Mouse (Mus musculus): ENCODE data around the gene Gsdme. TPM values are rescaled to one million over a fixed set of nuclear protein-coding genes. Genes with fewer than 3 reads are reported as not detected.

The Gsdme gene
- polyA plus RNA-seq, 2 experiments: 0.70 to 9.5 TPM

GRCm38 (mm10) chr6:50180189-50180588 is 83.5 kb downstream of the Gsdme start:
- no peak overlapping the region for H3K27ac ChIP-seq

GRCm38 (mm10) chr6:50175736-50176135 is 87.9 kb downstream of the Gsdme start:
- 50% methylated on average over 1 of the region's 1 CpGs for WGBS (ENCODE audit: insufficient replicate concordance)
- no peak overlapping the region for H3K9ac ChIP-seq (replicated peaks)
- no peak overlapping the region for H3K4me2 ChIP-seq (ENCODE audit: low read depth)
- TF ChIP-seq EP300 (IDR thresholded peaks at IDR 0.05; ENCODE audit: low read depth): no peak
- TF ChIP-seq CTCF (IDR thresholded peaks at IDR 0.05; ENCODE audit: low read depth): no peak
- ATAC-seq (ENCODE audit: insufficient read depth) (no peak), DNase-seq (ENCODE audit: low read depth in 3 of 3, low spot score in 3 of 3) (no peak)
- H3K27me3 ChIP-seq (ENCODE audit: control insufficient read depth, insufficient read depth, low read length): no peaks in the 10 kb centered on the region
- H3K4me3 ChIP-seq (ENCODE audit: insufficient read depth in 1 of 2, low read depth in 2 of 2, low read length in 2 of 2): no peak overlapping the region
- H3K36me3 ChIP-seq (replicated peaks; ENCODE audit: control insufficient read depth, insufficient read depth, low read depth): no peaks in the 10 kb centered on the region
- H3K4me1 ChIP-seq (replicated peaks; ENCODE audit: control insufficient read depth in 2 of 2, insufficient read depth in 2 of 2, low read length in 1 of 2): no peaks in the 10 kb centered on the region
- H3K9me3 ChIP-seq (ENCODE audit: control insufficient read depth, low read length): no peaks in the 10 kb centered on the region
- H3K27ac ChIP-seq: no peak overlapping the region

More at GRCm38 (mm10) chr6:50180189-50180588, 83.5 kb downstream of the Gsdme start:
- H3K9ac ChIP-seq (replicated peaks): no peak overlapping the region
- 64% methylated on average over 4 of the region's 4 CpGs for WGBS (ENCODE audit: insufficient replicate concordance)
- ATAC-seq (ENCODE audit: insufficient read depth): no peak
- no peak for DNase-seq (ENCODE audit: low read depth in 3 of 3, low spot score in 3 of 3)
- H3K27me3 ChIP-seq (ENCODE audit: control insufficient read depth, insufficient read depth, low read length): no peaks in the 10 kb centered on the region
- H3K36me3 ChIP-seq (replicated peaks; ENCODE audit: control insufficient read depth, insufficient read depth, low read depth): no peaks in the 10 kb centered on the region; the same call in 1 of the 2 replicates
- no peak overlapping the region for H3K4me3 ChIP-seq (ENCODE audit: insufficient read depth in 1 of 2, low read depth in 2 of 2, low read length in 2 of 2)
- H3K4me1 ChIP-seq (replicated peaks; ENCODE audit: control insufficient read depth in 2 of 2, insufficient read depth in 2 of 2, low read length in 1 of 2): no peaks in the 10 kb centered on the region
- TF ChIP-seq CTCF (IDR thresholded peaks at IDR 0.05; ENCODE audit: low read depth): peak; percentile 29; the same call in 1 of the 2 replicates
- TF ChIP-seq EP300 (IDR thresholded peaks at IDR 0.05; ENCODE audit: low read depth): no peak
- no peaks in the 10 kb centered on the region for H3K9me3 ChIP-seq (ENCODE audit: control insufficient read depth, low read length)
- no peak overlapping the region for H3K4me2 ChIP-seq (ENCODE audit: low read depth)

- no peaks in the 10 kb centered on the region for H3K9me3 ChIP-seq (ENCODE audit: control insufficient read depth, low read length)
- H3K4me3 ChIP-seq (ENCODE audit: insufficient read depth in 1 of 2, low read depth in 2 of 2, low read length in 2 of 2): no peak overlapping the region
- no peaks in the 10 kb centered on the region for H3K4me1 ChIP-seq (replicated peaks; ENCODE audit: control insufficient read depth in 2 of 2, insufficient read depth in 2 of 2, low read length in 1 of 2)
- H3K9ac ChIP-seq (replicated peaks): no peak overlapping the region
- no peak for TF ChIP-seq CTCF (IDR thresholded peaks at IDR 0.05; ENCODE audit: low read depth)
- TF ChIP-seq EP300 (IDR thresholded peaks at IDR 0.05; ENCODE audit: low read depth): no peak
- no peaks in the 10 kb centered on the region for H3K27me3 ChIP-seq (ENCODE audit: control insufficient read depth, insufficient read depth, low read length)
- no peak overlapping the region for H3K27ac ChIP-seq
- no peak for ATAC-seq (ENCODE audit: insufficient read depth)
- no peak overlapping the region for H3K4me2 ChIP-seq (ENCODE audit: low read depth)
- no peaks in the 10 kb centered on the region for H3K36me3 ChIP-seq (replicated peaks; ENCODE audit: control insufficient read depth, insufficient read depth, low read depth)
- no peak for DNase-seq (ENCODE audit: low read depth in 3 of 3, low spot score in 3 of 3)
These were observed 93.9 kb downstream of the Gsdme start for GRCm38 (mm10) chr6:50169771-50170170.

GRCm38 (mm10) chr6:50168821-50169220 is 94.8 kb downstream of the Gsdme start:
- WGBS (ENCODE audit: insufficient replicate concordance): 80% methylated on average over 4 of the region's 4 CpGs
- TF ChIP-seq EP300 (IDR thresholded peaks at IDR 0.05; ENCODE audit: low read depth) (no peak), CTCF (IDR thresholded peaks at IDR 0.05; ENCODE audit: low read depth) (no peak)
- H3K27ac ChIP-seq: no peak overlapping the region
- no peak overlapping the region for H3K4me3 ChIP-seq (ENCODE audit: insufficient read depth in 1 of 2, low read depth in 2 of 2, low read length in 2 of 2)
- H3K36me3 ChIP-seq (replicated peaks; ENCODE audit: control insufficient read depth, insufficient read depth, low read depth): no peaks in the 10 kb centered on the region
- no peak for DNase-seq (ENCODE audit: low read depth in 3 of 3, low spot score in 3 of 3)
- no peak overlapping the region for H3K9ac ChIP-seq (replicated peaks)
- no peak for ATAC-seq (ENCODE audit: insufficient read depth)
- no peaks in the 10 kb centered on the region for H3K9me3 ChIP-seq (ENCODE audit: control insufficient read depth, low read length)
- H3K27me3 ChIP-seq (ENCODE audit: control insufficient read depth, insufficient read depth, low read length): no peaks in the 10 kb centered on the region
- H3K4me2 ChIP-seq (ENCODE audit: low read depth): no peak overlapping the region
- no peaks in the 10 kb centered on the region for H3K4me1 ChIP-seq (replicated peaks; ENCODE audit: control insufficient read depth in 2 of 2, insufficient read depth in 2 of 2, low read length in 1 of 2)

GRCm38 (mm10) chr6:50163013-50163412 is 100.6 kb downstream of the Gsdme start:
- H3K36me3 ChIP-seq (replicated peaks; ENCODE audit: control insufficient read depth, insufficient read depth, low read depth): no peaks in the 10 kb centered on the region
- 53% methylated on average over 3 of the region's 3 CpGs for WGBS (ENCODE audit: insufficient replicate concordance)
- H3K27me3 ChIP-seq (ENCODE audit: control insufficient read depth, insufficient read depth, low read length): no peaks in the 10 kb centered on the region
- H3K27ac ChIP-seq: no peak overlapping the region
- no peaks in the 10 kb centered on the region for H3K9me3 ChIP-seq (ENCODE audit: control insufficient read depth, low read length)
- no peak overlapping the region for H3K4me3 ChIP-seq (ENCODE audit: insufficient read depth in 1 of 2, low read depth in 2 of 2, low read length in 2 of 2)
- TF ChIP-seq EP300 (IDR thresholded peaks at IDR 0.05; ENCODE audit: low read depth) (no peak), CTCF (IDR thresholded peaks at IDR 0.05; ENCODE audit: low read depth) (no peak)
- no peak for DNase-seq (ENCODE audit: low read depth in 3 of 3, low spot score in 3 of 3)
- ATAC-seq (ENCODE audit: insufficient read depth): no peak
- H3K9ac ChIP-seq (replicated peaks): no peak overlapping the region
- no peaks in the 10 kb centered on the region for H3K4me1 ChIP-seq (replicated peaks; ENCODE audit: control insufficient read depth in 2 of 2, insufficient read depth in 2 of 2, low read length in 1 of 2)
- H3K4me2 ChIP-seq (ENCODE audit: low read depth): no peak overlapping the region

Measured in liver, embryonic 14.5 days (tissue).